Mouse (Mus musculus): ENCODE measurements around the gene Nek10.
A peak's percentile ranks its signal among the peaks of the same experiment; 100 is the strongest.
"Not testable (repeated sequence)": the region's sequence is repeated elsewhere in the genome, so short reads cannot be mapped to it uniquely, and the experiment has no call there.

The Nek10 gene

GRCm38 (mm10) chr14:14871121-14871520 lies 67.9 kb downstream of the Nek10 start:
- no peak for DNase-seq (ENCODE audit: low spot score)

DNA sequence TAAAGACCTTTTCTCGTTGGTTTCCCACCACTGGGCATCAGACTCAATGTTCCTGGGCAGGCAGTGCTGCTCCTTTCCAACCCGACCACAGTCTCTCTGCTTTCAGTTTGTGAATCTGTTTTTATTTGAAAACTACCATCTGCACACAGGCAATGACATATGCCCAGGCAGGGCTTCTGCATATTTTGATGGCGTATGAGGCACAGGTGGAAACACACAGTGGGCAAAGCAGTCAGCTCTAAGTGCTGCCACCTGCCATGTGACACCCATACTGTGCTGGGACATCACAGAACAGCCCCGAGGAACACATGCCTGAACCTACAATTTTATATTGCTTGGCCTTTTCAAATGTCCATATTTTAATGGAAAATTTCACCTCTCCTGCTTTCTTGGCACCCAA lies 68.5 kb downstream of the Nek10 start:
- no peak for DNase-seq (ENCODE audit: low spot score)

GRCm38 (mm10) chr14:14893932-14894652 lies 90.9 kb downstream of the Nek10 start:
- DNase-seq (ENCODE audit: low spot score) = no peak

- DNase-seq (ENCODE audit: low spot score) = no peak
Measured at GRCm38 (mm10) chr14:14894776-14895175, 91.6 kb downstream of the Nek10 start.

- no peak for DNase-seq (ENCODE audit: low spot score)
Measured at GRCm38 (mm10) chr14:14895363-14895762, 92.1 kb downstream of the Nek10 start.

GRCm38 (mm10) chr14:14896399-14897136 lies 93.4 kb downstream of the Nek10 start:
- DNase-seq (ENCODE audit: low spot score) = no peak

DNA sequence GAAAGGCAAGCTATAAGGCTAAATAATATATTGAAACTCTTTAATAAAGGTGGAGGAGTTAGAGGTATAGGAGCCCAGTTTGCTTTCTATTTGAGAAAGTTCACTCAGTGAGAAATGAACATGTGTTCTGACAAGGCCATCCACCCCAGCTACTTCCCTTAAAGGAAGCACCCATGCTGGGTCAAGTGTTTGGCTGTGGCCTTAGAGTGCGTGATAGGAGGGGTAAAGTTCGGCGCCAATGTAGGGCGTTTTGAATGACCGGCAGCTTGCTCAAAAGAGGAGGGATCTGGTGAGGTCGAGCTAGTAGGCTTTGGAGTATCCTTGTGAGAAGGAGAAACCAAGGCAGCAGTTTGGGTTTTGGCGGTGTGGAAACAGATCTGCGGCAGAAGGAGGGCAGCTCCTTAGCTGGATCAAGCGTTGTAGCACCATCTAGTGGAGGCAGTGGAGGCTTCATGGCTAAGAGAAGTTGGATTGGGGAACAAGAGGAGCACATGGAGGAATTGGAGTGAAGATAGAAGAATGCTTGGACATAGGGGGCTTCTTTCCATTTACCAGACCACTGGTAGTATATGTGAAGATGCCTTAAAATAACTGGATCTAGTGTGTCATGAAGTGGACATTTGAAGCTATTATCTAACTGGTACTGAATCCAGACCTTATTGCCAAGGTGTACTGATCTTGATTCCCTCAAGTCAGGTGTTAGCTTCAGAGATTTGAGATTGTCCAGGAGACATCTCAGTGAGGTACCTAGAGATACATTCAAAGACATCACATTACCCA lies 101.7 kb downstream of the Nek10 start:
- no peak for DNase-seq (ENCODE audit: low spot score)

GRCm38 (mm10) chr14:14905530-14905852 lies 102.3 kb downstream of the Nek10 start:
- DNase-seq (ENCODE audit: low spot score) = no peak

DNA sequence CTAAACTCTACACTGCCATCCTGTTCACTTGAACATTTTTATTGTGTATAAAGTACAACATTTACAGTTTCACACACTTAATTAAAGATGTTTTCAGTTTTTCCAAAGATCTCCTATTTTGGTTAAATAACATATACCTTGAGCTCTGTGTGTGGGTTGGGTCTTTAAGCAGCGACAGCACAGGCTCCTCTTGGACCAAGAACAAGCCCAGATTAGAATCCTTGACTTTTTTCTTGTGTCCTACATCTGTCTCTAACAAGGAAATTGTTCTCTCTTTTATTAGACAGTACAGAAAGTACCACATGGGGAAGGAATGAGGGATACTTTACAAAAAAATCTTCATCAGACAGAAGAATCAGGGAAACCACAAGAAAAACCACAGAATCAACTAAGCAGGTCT lies 122.4 kb downstream of the Nek10 start:
- no peak for DNase-seq (ENCODE audit: low spot score)

DNA sequence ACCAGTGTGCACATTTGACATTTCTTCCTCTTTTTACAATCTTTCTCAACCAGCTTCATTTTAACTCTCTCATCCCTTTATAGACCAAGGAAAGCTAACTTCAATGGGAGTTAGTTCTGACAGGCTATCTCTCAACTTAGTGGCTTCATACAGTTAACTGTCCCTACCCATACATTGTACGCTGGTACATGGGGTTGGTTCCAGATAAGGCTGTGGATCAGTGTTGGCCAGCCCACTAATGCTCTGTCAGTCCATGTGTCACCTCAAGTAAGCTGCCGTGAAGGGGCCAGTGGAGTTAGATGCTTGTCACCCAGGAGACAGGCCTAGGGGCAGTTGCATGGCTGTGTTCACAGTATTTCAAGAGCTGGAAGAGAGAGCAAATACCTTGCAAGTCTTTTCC lies 124.3 kb downstream of the Nek10 start:
- DNase-seq (ENCODE audit: low spot score) = no peak

GRCm38 (mm10) chr14:14934977-14935376 lies 131.8 kb downstream of the Nek10 start:
- no peak for DNase-seq (ENCODE audit: low spot score)

DNA sequence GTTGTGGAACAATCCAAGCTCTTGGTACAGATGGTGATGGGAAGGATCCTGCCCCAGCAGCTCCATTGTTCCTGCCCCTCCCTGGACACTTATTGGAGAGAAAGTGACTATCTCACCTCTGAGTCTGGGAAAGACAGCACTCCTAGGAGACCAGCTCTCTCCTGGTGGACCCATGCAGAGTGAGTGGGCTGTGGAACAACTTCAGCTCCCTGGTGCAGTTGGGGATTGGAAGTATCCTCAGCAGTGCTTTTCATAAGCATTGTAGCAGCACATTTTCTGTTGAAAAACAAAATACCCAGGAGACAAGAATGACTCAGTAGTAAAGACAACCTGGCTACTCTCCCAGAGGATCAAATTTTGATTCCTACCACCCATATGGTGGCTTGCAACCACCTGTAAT lies 142.7 kb downstream of the Nek10 start:
- no peak for DNase-seq (ENCODE audit: low spot score)

- DNase-seq (ENCODE audit: low spot score) = no peak
Measured at GRCm38 (mm10) chr14:14949023-14949422, 145.8 kb downstream of the Nek10 start.

DNA sequence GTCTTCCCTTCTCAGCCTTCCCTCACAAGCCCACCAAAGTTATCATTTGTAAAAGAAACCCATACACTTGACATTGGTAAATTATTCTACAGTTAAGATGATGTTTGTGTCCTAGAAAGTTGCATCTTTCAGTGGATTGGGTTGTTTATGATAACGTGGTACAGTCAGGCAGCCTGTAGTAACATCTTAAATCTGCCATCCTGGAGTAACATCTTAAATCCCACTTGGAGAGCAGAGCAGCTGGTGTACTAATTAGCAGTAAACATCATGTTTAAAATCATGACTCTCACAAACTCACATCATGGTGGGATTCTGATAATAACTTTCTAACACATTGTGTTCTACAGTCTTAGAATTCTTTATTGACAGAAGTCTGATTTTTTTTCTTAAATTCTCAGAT lies 148.6 kb downstream of the Nek10 start:
- DNase-seq (ENCODE audit: low spot score) = no peak

DNA sequence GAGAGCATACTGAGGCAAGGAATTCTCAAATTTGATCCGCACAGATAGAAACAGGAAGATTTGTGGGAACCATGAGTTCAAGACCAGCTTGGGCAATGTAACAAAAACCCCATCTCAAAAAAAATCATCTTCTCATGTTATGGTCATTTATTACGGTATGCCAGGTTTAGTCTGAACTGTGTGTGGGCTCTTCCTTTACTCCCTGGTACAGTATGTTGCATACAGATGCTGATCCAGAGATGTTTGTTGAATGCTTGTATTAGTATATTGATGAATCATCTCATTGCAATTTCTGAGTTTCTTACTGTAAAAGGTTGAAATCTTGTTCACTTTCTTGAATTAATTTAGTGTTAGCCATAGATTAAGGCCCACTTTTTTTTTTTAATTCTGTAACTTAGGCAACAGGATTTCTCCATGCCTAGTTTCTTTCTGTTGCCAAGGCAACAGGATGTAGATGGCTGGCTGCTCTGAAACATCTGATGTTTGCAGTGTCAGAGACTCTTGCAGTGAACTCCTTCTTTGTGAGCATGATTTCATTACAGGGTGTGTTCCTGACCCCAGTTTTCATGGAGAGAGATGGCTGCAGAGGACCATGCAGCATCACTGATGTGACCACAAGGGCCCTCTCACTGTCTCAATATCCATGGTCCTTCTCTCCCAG lies 156.7 kb downstream of the Nek10 start:
- DNase-seq (ENCODE audit: low spot score) = no peak

DNA sequence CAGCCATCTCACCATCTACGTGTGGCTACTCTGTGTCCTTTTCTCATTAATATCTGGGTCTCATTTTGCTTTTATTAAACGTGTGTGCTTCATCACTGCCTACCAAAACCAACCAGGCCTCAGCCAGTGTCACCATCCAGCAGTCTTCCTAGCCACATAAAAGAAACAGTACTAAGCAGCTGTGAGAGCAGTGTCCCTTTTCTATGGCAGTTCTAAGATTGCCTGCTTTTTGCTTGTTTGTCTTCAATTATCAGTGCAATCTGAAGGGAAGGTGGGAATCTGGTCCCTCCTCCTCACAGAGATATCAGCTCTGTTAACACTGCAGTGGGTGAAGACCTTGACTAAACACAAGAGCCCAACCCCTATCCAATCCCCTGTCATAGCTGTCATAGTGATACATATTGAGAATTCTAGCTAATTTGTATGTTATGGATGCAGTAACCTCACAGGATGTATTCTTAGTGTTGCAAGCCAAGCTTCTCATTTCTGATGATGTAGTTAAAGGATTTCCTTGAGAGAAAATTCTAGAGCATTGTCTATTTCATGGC lies 157.3 kb downstream of the Nek10 start:
- DNase-seq (ENCODE audit: low spot score) = no peak

DNA sequence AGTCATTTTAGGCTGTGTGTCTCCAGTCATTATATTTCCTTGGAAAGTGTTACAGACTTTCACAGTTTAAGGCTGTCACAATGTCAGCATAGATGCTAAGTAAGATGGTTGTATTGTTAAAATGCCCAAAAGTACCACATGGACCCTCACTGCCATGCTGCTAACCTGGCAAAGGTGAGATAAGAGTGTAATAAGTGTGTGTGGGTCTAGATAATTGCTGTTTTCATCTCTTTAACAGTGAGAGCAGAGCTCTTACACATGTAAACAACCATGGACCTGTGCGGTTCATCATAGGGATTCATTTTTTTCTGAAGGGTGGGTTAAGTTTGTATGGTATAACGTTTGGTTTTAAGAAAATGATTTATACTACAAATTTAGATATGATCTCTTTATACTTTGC lies 167.4 kb downstream of the Nek10 start:
- DNase-seq (ENCODE audit: low spot score) = no peak

DNA sequence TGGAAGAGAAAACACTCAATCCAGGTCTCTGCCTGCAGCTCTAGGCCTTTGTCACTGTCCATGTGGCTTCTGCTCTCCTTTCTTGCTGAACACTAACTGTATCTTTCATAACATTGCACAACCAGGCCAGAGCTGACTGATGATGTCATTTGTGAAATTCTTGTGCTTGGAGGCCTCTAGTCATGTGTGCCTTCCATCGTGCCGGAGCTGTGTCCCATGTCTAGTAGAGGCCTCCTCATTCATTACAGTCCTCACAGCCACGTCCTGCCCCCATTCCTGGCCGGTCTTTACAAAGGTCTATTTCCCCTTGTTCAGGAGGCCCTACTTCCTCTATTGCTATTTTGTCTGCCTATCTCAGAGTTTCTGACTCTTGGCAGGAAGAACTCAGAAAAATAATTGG lies 167.8 kb downstream of the Nek10 start:
- DNase-seq (ENCODE audit: low spot score) = no peak

DNA sequence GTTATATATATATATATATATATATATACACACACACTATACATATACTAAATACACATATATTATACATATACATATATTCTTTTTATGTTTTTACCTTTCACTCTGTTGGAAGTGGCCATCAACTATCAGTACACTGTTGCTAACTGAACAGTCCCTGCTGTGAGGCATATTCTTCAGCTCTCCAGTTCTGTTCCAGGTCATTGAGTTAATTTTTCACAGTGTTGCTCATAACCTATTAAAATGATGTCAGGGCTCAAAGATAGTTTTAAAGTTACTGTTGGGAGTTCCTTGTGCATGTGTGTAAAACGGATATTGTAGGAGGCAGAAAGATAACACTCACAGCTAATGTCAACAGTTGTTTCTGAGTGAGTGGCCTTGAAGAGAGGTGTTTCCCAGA lies 170.9 kb downstream of the Nek10 start:
- no peak for DNase-seq (ENCODE audit: low spot score)

DNA sequence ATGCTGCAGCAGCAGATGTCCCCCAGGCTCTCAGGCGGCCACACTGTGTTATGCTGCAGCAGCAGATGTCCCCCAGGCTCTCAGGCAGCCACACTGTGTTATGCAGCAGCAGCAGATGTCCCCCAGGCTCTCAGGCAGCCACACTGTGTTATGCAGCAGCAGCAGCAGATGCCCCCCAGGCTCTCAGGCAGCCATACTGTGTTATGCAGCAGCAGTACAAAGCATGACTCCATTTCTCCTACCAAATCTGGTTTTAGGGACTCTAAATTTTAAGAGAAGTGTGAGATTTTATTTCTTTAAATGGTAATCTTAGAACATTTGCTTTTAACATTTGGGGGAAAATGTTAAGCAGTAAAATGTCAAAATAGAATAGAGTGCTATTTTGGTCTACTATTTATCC lies 180.9 kb downstream of the Nek10 start:
- not testable (repeated sequence) for DNase-seq (ENCODE audit: low spot score)

GRCm38 (mm10) chr14:14984710-14985647 lies 181.8 kb downstream of the Nek10 start:
- peak; percentile 15 for DNase-seq (ENCODE audit: low spot score)

Data from MN1 (cell line).